Mouse (Mus musculus): ENCODE measurements around the gene Zbtb38.

DNA sequence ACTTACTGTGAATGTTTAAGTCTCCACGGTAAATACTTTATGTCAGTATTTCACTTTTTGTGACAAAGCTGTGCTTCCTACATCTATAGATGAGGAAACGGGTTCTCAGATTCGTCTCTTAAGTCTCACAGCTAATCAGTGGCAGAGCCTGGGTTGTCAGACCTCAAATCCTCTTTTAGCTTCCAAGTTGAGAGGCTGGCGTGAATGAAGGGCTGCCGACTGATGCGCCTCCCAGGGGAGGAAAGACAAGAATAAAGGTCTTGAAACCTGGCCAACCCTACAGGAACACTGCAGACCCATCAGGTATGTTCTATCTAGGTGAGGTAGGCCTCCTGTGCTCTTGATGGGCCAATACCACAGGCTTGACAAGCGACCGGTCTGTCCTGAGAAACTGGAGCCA is 761 bp upstream of the Zbtb38 start:
- TF ChIP-seq EP300 (optimal IDR thresholded peaks at IDR 0.05) (no peak), CTCF (IDR thresholded peaks at IDR 0.05; ENCODE audit: low read depth) (no peak)

Measured in stomach, postnatal 0 days (tissue).